Mouse (Mus musculus): Measurements from ENCODE around the gene Dao. TPM values are rescaled to one million over a fixed set of nuclear protein-coding genes. Genes with fewer than 3 reads are reported as not detected.

The Dao gene
- polyA plus RNA-seq, 1 experiment from 2014 or later: 0.15 TPM

- Histone ChIP-seq H3K4me3 (ENCODE audit: low read depth, low read length) (no peak overlapping the region), H3K4me2 (replicated peaks; ENCODE audit: low read depth) (no peak overlapping the region), H3K9me3 (ENCODE audit: control insufficient read depth, low read length) (no peaks in the 10 kb centered on the region), H3K4me1 (replicated peaks; ENCODE audit: control insufficient read depth, insufficient read depth) (peaks cover 9% of the 10 kb centered on the region; the same call in 1 of the 2 replicates), H3K36me3 (ENCODE audit: control insufficient read depth, insufficient read depth, low read length) (no peaks in the 10 kb centered on the region), H3K9ac (ENCODE audit: low read length) (peak overlapping the region; percentile 18; the same call in 1 of the 2 replicates), H3K27me3 (ENCODE audit: control insufficient read depth, insufficient read depth, low read length) (no peaks in the 10 kb centered on the region), H3K27ac (replicated peaks) (no peak overlapping the region)
- no peak for ATAC-seq (ENCODE audit: low FRiP score, low TSS enrichment)
- DNase-seq (ENCODE audit: low spot score): no peak
- WGBS: 63% methylated on average over 7 of the region's 7 CpGs
- TF ChIP-seq CTCF (IDR thresholded peaks at IDR 0.05; ENCODE audit: low read depth) (no peak), EP300 (optimal IDR thresholded peaks at IDR 0.05) (no peak)
Observed at GRCm38 (mm10) chr5:113991141-113991540, 12.4 kb upstream of the Dao start.

- WGBS: 4% methylated on average over 12 of the region's 12 CpGs
- Histone ChIP-seq H3K4me1 (replicated peaks; ENCODE audit: control insufficient read depth, insufficient read depth) (peaks cover 6% of the 10 kb centered on the region; the same call in 1 of the 2 replicates), H3K4me3 (ENCODE audit: low read depth, low read length) (peak overlapping the region; percentile 85), H3K4me2 (replicated peaks; ENCODE audit: low read depth) (peak overlapping the region; percentile 86), H3K27me3 (ENCODE audit: control insufficient read depth, insufficient read depth, low read length) (no peaks in the 10 kb centered on the region), H3K27ac (replicated peaks) (peak overlapping the region; percentile 95), H3K9ac (ENCODE audit: low read length) (peak overlapping the region; percentile 87), H3K9me3 (ENCODE audit: control insufficient read depth, low read length) (no peaks in the 10 kb centered on the region), H3K36me3 (ENCODE audit: control insufficient read depth, insufficient read depth, low read length) (no peaks in the 10 kb centered on the region)
- TF ChIP-seq CTCF (IDR thresholded peaks at IDR 0.05; ENCODE audit: low read depth) (no peak), EP300 (optimal IDR thresholded peaks at IDR 0.05) (no peak)
- ATAC-seq (ENCODE audit: low FRiP score, low TSS enrichment) (no peak), DNase-seq (ENCODE audit: low spot score) (peak; percentile 71)
Observed at GRCm38 (mm10) chr5:113992339-113992831, 11.1 kb upstream of the Dao start.

GRCm38 (mm10) chr5:113993031-113993486 lies 10.4 kb upstream of the Dao start:
- ATAC-seq (ENCODE audit: low FRiP score, low TSS enrichment): peak; percentile 34

GRCm38 (mm10) chr5:113993487-113994465 lies 9.7 kb upstream of the Dao start, which contains the start of gene Ssh1:
TSS of gene Ssh1 (minus strand) at chr5:113993894.
- H3K4me1 ChIP-seq (replicated peaks; ENCODE audit: control insufficient read depth, insufficient read depth): peaks cover 6% of the 10 kb centered on the region; the same call in 1 of the 2 replicates
- no peaks in the 10 kb centered on the region for H3K36me3 ChIP-seq (ENCODE audit: control insufficient read depth, insufficient read depth, low read length)
- no peaks in the 10 kb centered on the region for H3K9me3 ChIP-seq (ENCODE audit: control insufficient read depth, low read length)
- peak within 1 kb of the TSS; percentile 87 for H3K9ac ChIP-seq (ENCODE audit: low read length)
- H3K27ac ChIP-seq (replicated peaks): peak within 1 kb of the TSS; percentile 95
- H3K4me2 ChIP-seq (replicated peaks; ENCODE audit: low read depth): peak within 1 kb of the TSS; percentile 86
- ATAC-seq (ENCODE audit: low FRiP score, low TSS enrichment) (peak; percentile 83), DNase-seq (ENCODE audit: low spot score) (peak; percentile 92)
- TF ChIP-seq EP300 (optimal IDR thresholded peaks at IDR 0.05) (no peak), CTCF (IDR thresholded peaks at IDR 0.05; ENCODE audit: low read depth) (no peak)
- no peaks in the 10 kb centered on the region for H3K27me3 ChIP-seq (ENCODE audit: control insufficient read depth, insufficient read depth, low read length)
- under 1% methylated on average over 65 of the region's 83 CpGs for WGBS
- peak within 1 kb of the TSS; percentile 85 for H3K4me3 ChIP-seq (ENCODE audit: low read depth, low read length)

More at GRCm38 (mm10) chr5:113993031-113993486, 10.4 kb upstream of the Dao start:
- Histone ChIP-seq H3K4me3 (ENCODE audit: low read depth, low read length) (peak overlapping the region; percentile 85), H3K27ac (replicated peaks) (peak overlapping the region; percentile 95), H3K9ac (ENCODE audit: low read length) (peak overlapping the region; percentile 87), H3K9me3 (ENCODE audit: control insufficient read depth, low read length) (no peaks in the 10 kb centered on the region), H3K4me1 (replicated peaks; ENCODE audit: control insufficient read depth, insufficient read depth) (peaks cover 6% of the 10 kb centered on the region; the same call in 1 of the 2 replicates), H3K36me3 (ENCODE audit: control insufficient read depth, insufficient read depth, low read length) (no peaks in the 10 kb centered on the region), H3K4me2 (replicated peaks; ENCODE audit: low read depth) (peak overlapping the region; percentile 86), H3K27me3 (ENCODE audit: control insufficient read depth, insufficient read depth, low read length) (no peaks in the 10 kb centered on the region)
- DNase-seq (ENCODE audit: low spot score): peak; percentile 55
- no peak for TF ChIP-seq EP300 (optimal IDR thresholded peaks at IDR 0.05)
- TF ChIP-seq CTCF (IDR thresholded peaks at IDR 0.05; ENCODE audit: low read depth): no peak
- WGBS: 0% methylated on average over 22 of the region's 22 CpGs

GRCm38 (mm10) chr5:113996458-113996857 lies 7.0 kb upstream of the Dao start:
- Histone ChIP-seq H3K36me3 (ENCODE audit: control insufficient read depth, insufficient read depth, low read length) (no peaks in the 10 kb centered on the region), H3K9ac (ENCODE audit: low read length) (no peak overlapping the region), H3K27me3 (ENCODE audit: control insufficient read depth, insufficient read depth, low read length) (no peaks in the 10 kb centered on the region), H3K9me3 (ENCODE audit: control insufficient read depth, low read length) (no peaks in the 10 kb centered on the region), H3K27ac (replicated peaks) (peak overlapping the region; percentile 63), H3K4me1 (replicated peaks; ENCODE audit: control insufficient read depth, insufficient read depth) (peaks cover 6% of the 10 kb centered on the region; the same call in 1 of the 2 replicates), H3K4me2 (replicated peaks; ENCODE audit: low read depth) (no peak overlapping the region), H3K4me3 (ENCODE audit: low read depth, low read length) (no peak overlapping the region)
- DNase-seq (ENCODE audit: low spot score) (peak; percentile 65), ATAC-seq (ENCODE audit: low FRiP score, low TSS enrichment) (peak; percentile 41)
- 27% methylated on average over 2 of the region's 2 CpGs for WGBS
- no peak for TF ChIP-seq EP300 (optimal IDR thresholded peaks at IDR 0.05)
- TF ChIP-seq CTCF (IDR thresholded peaks at IDR 0.05; ENCODE audit: low read depth): no peak
